Mouse (Mus musculus) gastrocnemius, postnatal 4 days (tissue): ENCODE results near the gene C1galt1. TPM values are rescaled to one million over a fixed set of nuclear protein-coding genes. Genes with fewer than 3 reads are reported as not detected.

Experiments
- DNase-seq, 2 experiments: peaks; one replicate each; pipeline ENCODE4 v3.0.0; 2021 to 2022; ENCODE audit warnings: low spot score in 2 of 2, mixed read lengths in 2 of 2
- total RNA-seq, 2 experiments: library from RNA; stranded (reverse); gene quantifications; 2 replicates each; pipeline ENCODE4 v1.2.3; 2021

C1galt1 gene
- total RNA-seq, 2 experiments from 2014 or later: 16.3 to 17.6 TPM

DNA sequence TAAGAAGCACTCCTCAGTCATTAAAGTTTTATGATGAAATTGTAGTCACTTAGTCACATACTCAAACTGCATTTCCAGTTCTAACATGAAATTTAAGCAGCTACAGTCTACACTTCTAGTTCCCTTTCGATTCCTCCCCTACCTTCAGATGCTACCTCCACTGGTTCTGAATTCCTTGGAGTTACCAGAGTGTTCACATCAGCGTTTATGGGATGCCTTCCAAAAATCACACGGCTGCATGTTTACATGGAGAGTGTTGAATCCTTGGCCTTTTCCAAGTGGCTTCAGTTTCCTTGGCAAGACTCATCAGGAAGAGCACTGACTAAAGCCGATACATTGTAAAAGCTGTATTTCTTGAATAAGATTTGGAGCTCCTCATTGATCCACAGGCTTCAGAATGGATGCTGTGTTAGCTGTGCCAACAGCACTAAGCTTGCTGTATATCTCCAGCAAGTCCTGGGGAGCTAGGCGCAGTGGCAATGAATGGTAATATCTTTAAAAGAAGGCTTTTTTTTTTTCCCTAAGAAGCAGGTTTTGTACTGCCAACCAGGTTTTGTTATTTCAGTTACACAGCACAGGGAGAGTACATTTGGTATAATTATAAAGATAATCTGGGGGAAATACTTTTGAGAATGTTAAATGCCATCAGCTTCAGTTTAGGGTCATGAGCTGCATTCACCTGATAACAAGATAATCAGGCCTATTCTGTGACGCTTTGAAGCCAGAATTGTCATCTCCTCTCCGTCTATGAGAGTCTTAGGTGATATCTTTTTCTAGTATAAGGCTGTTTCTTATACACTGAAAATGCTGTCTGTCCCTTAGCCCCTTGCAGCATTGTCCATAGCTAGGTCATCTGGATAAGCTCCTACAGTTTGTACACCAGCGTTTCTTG, 13.0 kb downstream of the C1galt1 start:
- no peak for DNase-seq

DNA sequence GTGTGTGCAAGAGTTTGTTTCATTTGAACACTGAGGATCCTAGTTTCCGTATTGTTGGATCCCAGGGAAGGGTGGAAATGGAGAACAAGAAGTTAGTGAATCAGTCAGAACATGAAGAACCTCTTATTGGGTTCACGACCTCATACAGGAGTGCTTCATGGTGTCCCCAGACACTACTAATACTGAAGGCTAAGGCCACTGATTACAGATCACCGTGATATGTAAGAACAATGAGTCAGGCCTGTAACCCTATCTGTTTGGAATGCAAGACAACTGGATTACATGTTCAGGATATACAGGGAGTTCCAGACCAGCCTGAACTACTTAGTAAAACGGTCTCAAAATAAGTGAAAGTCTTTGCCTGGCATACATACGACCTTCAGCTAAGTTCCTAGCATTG, 13.9 kb downstream of the C1galt1 start:
- DNase-seq: no peak

DNA sequence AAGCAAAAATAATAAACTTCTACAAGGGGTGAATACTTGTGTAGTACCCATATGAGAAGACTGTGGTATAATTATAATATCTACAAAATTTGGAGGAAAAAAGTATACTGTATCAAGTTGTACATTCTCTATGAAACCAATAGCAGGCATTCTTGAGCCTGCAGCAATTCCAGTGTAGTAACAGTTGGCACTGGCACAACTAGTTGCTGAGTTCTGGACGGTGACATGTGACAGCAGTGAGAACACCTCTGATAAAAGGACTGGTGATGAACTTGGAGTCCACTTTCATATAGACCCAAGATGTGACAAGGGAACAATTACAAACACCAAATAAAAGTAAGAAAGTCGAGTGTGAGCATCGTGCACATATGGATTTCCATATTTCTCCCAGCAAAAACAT, 14.5 kb downstream of the C1galt1 start:
- DNase-seq: no peak

DNA sequence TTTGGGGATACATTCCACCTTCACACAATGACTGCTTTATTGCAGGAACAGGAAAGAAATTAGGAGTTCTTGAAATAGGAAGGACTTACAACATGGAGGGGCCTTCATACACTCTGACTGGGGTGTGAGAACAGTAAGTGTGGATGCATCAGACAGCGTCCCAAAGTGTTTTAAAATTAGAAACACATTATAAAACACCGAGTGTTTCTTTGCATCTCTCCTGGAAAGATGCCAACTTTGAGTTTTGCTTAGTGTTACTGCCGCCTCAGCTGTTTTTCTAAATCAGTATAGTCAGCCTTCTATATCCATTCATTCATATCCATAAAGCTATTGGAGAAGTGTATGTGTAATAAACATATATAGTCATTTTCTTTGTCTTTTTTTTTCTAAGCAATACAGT, 16.4 kb downstream of the C1galt1 start:
- no peak for DNase-seq

DNA sequence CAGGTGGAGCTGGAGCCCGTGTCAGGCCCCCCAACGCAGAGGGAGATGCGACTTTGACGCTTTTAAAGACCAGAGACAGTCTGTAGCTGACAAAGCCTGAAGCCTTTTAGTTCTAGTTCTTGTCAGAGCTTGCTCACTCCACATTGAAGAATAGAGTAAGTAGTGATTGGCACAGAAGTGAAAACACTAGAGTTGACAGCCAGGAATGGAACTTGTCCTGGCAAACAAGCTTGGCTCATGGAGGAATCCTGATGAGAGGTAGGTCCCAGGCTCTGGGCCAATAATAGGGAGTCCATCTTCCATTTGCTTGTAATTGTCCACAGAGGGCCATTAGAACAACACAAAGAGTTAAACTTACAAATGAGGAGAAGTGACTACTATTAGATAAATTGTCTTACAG, 18.7 kb downstream of the C1galt1 start:
- no peak for DNase-seq

DNA sequence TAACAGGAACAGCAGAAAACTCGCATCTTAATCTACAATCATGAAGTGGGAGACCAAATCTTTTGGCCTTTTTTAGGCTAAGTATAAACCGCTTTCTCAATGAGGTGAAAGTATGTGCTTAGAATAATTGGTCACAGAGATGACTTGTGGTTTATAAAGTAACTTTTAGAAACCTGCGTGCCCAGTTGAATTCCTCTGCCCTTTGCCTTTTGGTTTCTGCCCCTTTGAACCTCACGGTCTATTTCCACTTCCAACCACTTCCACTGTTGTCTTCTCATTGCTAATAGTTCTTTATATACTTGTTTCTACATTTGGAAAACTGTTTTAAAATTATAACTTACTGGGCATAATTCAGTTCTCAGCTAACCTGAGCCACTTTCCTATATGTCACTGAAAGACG, 32.2 kb downstream of the C1galt1 start:
- no peak for DNase-seq

DNA sequence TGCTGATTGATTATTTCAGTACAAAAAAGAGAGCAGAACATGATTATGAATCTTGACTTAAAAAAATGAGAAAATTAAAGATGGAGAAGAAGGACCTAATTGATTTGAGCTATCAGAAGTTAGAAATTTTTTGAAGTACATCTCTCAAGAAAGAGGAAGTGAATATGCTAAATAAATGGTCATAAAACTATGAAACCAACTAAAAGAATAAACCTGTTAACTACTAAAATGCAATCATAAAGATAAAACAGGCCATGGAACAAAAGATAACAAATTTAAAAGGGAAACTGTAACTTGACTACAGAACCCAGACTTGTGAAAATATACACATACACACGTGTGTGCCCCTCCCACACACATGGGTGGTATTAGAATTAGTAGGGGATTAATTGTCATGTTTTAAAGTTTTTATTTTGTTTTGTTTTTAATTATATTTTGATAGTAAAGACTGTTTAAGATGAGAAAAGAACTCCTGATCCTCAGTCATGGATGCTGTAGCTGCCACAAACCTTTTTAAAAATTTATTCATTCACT, 37.0 kb downstream of the C1galt1 start:
- DNase-seq: no peak

DNA sequence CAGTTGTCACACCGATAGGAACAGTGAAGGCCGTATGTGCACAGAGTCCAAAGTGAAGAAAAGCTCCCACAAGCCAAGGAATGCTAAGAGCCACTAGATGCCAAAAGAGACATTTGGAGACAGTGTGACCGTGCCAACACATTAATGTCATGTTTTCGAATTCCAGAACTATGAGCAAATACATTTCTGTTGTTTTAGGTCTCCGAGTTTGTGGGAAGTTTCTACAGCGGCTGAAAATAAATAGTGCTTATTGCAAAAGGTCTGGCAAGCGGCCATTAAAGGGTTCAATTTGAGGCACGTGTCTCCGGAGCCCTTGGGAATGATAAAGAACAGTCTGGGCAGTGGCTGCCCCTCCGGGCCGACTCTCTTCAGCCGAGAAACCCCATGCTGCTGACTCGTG, 37.9 kb downstream of the C1galt1 start:
- DNase-seq: peak in 1 of 2 experiments; percentile 52

DNA sequence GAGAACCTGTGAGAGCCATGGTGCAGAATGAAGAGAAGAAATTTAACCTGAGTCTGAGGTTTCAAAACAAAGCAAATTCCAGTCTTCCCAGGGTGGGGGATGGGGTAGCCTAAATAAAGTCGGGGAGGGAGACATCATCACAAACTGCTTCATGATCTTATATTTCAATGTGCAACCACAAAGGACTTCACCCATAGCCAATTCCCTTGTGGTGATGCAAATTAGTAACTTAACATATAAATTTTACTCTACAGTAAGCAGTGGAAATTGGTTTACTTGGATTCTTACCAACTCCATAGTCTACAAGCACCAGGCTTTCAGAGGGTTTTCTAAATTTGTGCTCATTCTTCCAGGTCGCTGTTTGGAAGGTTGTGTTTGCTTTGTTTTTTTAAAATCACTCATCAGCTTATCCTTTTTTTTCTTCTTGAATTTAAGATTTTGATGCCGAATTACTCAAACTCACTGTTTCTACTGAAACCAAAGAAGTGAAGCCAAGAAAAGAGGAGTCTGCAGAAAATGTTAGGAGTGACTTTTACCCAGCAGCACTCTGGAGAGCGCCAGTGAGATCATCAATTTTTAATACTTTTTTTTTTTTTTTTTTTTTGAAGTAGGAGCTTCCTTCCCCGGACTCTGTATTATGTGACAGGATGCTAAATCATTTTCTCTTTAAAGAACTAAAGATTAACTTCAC, 41.5 kb downstream of the C1galt1 start:
- no peak for DNase-seq

DNA sequence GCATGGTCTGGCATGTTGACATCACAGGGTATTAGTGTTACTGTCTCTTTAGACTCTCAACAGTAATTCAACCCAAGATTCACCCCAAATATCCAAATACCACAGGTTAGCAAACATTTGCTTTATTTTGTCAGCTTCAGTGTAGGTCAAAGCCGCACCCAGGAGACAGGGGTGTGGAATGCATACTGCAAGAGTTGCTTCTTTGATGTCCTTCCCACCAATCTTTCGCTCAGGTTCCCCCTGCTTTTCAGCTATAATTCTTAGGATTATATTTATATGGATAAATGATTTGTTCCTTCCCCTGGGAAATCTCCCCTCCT, 42.0 kb downstream of the C1galt1 start:
- DNase-seq: no peak

DNA sequence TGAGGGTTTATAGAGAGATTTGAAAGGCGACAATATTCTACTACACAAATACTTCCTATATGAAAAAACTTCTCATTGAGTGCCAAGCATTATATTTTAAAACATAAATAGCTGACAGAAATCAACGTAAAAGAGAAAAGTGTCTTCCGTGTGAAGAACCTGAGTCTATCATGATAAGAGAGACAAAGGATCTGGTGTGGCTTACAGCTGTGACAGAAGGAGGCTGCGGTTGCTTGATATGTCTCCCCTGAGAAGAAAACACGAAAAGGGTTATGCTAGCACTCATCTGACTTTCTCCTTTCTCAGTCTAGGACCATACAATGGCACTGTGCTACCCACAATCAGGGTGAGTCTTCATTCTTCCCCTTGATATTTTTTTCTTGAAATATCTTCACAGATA, 51.7 kb downstream of the C1galt1 start:
- DNase-seq: no peak

DNA sequence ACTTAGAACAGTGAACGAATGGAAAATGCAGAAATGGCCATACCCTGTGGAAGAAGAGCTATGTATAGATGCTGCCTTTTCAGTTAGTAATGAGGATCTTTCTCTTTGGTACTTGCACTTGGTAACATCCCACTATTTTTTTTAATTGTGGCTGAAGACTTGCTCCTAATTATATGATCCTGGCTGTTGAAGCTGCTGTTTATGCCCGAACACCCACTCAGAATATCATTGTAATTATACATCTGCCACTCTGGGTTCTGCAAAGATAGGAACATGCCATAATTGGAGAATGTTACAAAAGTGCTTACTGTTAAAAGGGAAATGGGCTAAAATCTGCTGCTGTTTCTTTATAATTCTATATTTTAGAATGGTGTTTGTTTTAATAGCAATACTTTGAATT, 67.4 kb downstream of the C1galt1 start:
- DNase-seq: no peak

Other genes with a start within 250 kb of the C1galt1 start
- 10 to 100 TPM; 13.5 to 19.3 TPM for gene Asns, start 151.6 kb upstream of the C1galt1 start, total RNA-seq